Mouse (Mus musculus) subcutaneous adipose tissue, adult 2 months (tissue): ENCODE measurements around the gene Gm4756. TPM values are rescaled to one million over a fixed set of nuclear protein-coding genes. Genes with fewer than 3 reads are reported as not detected.

ENCODE experiments used
- polyA plus RNA-seq: library from polyadenylated mRNA; depleted of rRNA; stranded (reverse); fragments of >200 nt; gene quantifications from 2 replicates; pipeline ENCODE4 v1.2.3, GENCODE M21; 2012; ENCODE audit warnings: low replicate concordance; rRNA removed

Gene Gm4756
- polyA plus RNA-seq = 0.09 and 0.11 TPM in 2 replicates

DNA sequence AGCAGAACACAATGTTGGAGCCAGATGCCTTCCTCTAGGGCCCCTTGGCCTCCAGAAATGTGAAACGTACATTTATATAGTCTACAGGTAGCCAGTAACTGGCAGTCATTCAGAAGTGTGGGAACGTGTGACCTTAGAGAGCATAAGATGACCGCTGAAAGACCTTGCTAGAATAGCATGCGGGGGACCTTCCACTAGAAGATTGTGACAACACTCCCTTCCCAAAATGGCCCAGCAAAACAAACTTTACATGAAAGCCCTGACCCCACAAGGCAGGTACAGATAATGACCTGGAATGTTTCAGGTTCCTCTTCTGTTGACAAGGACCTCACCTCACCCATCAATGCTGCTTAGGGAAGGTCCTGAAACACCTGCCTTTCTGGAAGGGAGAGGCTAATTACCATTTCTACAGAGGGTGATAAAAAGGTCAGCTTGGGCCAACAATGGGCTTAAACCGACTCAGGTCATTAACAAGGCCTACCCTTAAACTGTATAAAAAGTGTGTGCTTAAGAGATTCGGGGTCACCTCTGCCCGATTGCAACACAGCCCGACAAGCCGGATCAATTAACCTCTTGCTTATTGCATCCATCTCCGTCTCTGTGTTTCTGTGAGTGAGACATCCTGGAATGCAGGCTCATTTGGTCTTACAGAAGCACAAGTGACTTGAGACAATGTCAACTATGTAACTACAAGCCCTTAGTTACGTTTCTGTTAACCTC lies at the start of gene Gm4756:
Gene Gm4756, minus strand, starts transcription at position 51 of the 720 bp plus-strand sequence.

DNA sequence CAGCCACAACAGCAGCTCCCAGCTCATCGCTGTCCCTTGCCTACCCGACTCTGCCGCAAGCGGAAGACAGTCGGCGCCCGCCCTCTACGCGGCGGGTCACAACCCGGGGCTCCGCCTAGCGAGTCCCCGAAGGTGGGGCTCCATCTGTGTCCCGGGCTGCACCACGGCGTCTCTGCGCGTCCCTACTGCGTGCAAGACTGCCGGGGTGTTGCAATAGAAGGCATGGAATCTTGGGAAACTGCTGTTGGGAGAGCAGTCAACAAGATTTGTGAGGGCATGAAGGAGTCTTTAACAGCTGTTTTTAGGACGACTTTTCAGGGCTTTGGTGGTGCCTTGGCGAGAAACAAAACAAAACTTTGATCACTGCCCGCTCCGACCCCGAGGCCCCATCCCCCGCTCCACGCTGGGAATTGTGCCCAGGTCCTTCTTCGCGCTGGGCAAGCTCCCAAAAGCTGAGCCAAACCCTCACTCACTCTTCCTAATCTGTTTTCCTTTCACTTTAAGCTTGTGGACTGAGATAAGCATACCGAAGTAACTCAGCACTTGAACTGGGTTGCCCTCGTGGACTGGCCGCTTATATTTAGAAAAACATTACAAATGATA lies 15.4 kb upstream of the Gm4756 start, which contains the start of gene Dhrs7:
Gene Dhrs7, minus strand, starts transcription at position 175 of the 603 bp plus-strand sequence.

DNA sequence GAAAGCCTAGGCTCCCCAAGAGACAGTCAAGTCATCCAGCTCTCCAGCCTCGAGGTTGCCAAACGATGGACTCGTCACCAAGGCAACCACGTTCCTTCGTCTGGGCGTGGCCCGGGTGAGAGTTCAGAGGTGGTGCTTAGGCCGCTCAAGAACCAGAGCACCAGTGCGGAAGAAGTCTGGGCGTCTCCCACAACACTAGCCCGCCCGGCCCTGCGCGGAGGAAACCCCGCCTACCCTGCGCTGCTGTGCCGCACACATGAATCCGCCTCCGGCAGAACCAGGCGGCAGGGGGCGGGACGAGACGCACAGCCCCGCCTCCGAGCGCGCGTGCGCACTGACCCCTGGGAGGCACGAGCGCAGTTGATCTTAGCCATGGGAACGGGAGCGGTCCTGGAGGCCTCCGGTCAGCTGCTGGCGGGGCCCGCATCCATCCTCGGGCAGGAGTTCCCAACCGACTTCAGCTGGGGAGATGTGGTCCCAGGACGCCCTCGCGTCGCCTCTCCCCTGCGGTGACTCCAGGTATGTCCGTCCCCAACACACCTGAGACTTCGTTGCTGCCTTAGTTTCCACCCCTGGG lies 113.4 kb downstream of the Gm4756 start, which contains the start of gene Pcnx4:
Gene Pcnx4, plus strand, starts transcription at position 363 of the 577 bp plus-strand sequence.

Other genes starting within 250 kb of the Gm4756 start
- gene Rtn1, start 240.6 kb downstream of the Gm4756 start, polyA plus RNA-seq = 2.2 and 2.9 TPM in 2 replicates
- gene Lrrc9, start 207.8 kb downstream of the Gm4756 start, polyA plus RNA-seq = 0.49 and 0.66 TPM in 2 replicates
- 6.3 and 7.2 TPM in 2 replicates for gene Pcnx4, start 113.3 kb downstream of the Gm4756 start, polyA plus RNA-seq
- gene Dhrs7, start 15.2 kb upstream of the Gm4756 start, polyA plus RNA-seq = 129 and 161 TPM in 2 replicates
- 68.6 and 105 TPM in 2 replicates for gene Ppm1a, start 107.8 kb upstream of the Gm4756 start, polyA plus RNA-seq